Mouse (Mus musculus) myocyte (in vitro differentiated cells): ENCODE results near the gene Ccdc122. TPM values are rescaled to one million over a fixed set of nuclear protein-coding genes. Genes with fewer than 3 reads are reported as not detected.
"Not testable (repeated sequence)": the region's sequence is repeated elsewhere in the genome, so short reads cannot be mapped to it uniquely, and the experiment has no call there.

ENCODE experiments used
- H3K27me3 ChIP-seq: one replicate; pipeline ENCODE4 v1.6.1; 2011; ENCODE audit not compliant: control insufficient read depth, insufficient read depth, insufficient read length
- H3K36me3 ChIP-seq: one replicate; pipeline ENCODE4 v1.6.1; 2011; ENCODE audit not compliant: control insufficient read depth, insufficient read depth
- H3K4me2 ChIP-seq: one replicate; pipeline ENCODE4 v1.6.1; 2011; ENCODE audit warnings: low read depth, control low read depth
- H3K4me3 ChIP-seq: one replicate; pipeline ENCODE4 v1.5.1; 2011; ENCODE audit warnings: mild to moderate bottlenecking, control low read depth, moderate library complexity
- H3K79me2 ChIP-seq: one replicate; pipeline ENCODE4 v1.6.1; 2011; ENCODE audit not compliant: control insufficient read depth, insufficient read depth
- H3ac ChIP-seq: one replicate; pipeline ENCODE4 v1.6.1; 2011; ENCODE audit not compliant: control insufficient read depth, insufficient read length
- CEBPB ChIP-seq: IDR thresholded peaks from 2 replicates; pipeline ENCODE4 v1.6.1; 2011; ENCODE audit warnings: mild to moderate bottlenecking, moderate library complexity; ENCODE audit not compliant: poor library complexity, insufficient read depth, severe bottlenecking
- E2F4 ChIP-seq: IDR thresholded peaks from one replicate; pipeline ENCODE4 v1.6.1; 2011; ENCODE audit warnings: mild to moderate bottlenecking, control low read depth, moderate library complexity; ENCODE audit not compliant: insufficient read depth
- MAX ChIP-seq: IDR thresholded peaks from one replicate; pipeline ENCODE4 v1.6.1; 2011; ENCODE audit warnings: low read depth, mild to moderate bottlenecking, control low read depth
- MYOD1 ChIP-seq, 3 experiments: IDR thresholded peaks; one replicate each; pipeline ENCODE4 v1.6.1; 2011; ENCODE audit warnings: control low read depth in 2 of 3, low read depth in 2 of 3, mild to moderate bottlenecking in 2 of 3, moderate library complexity in 1 of 3; ENCODE audit not compliant: insufficient read length in 2 of 3, control insufficient read depth in 1 of 3
- MYOG ChIP-seq, 3 experiments: IDR thresholded peaks; one replicate each; pipeline ENCODE4 v1.6.1; 2011; ENCODE audit warnings: control low read depth in 2 of 3, low read depth in 2 of 3, mild to moderate bottlenecking in 2 of 3; ENCODE audit not compliant: insufficient read length in 2 of 3, control insufficient read depth in 1 of 3, insufficient read depth in 1 of 3
- POLR2A ChIP-seq: IDR thresholded peaks from one replicate; pipeline ENCODE4 v1.6.1; 2011; ENCODE audit warnings: low read depth, mild to moderate bottlenecking, control low read depth, moderate library complexity; ENCODE audit not compliant: insufficient read length
- POLR2AphosphoS2 ChIP-seq: IDR thresholded peaks from one replicate; pipeline ENCODE4 v1.6.1; 2011; ENCODE audit warnings: low read depth, control low read depth; ENCODE audit not compliant: insufficient read length
- REST ChIP-seq: IDR thresholded peaks from one replicate; pipeline ENCODE4 v1.6.1; 2011; ENCODE audit warnings: mild to moderate bottlenecking, control low read depth, moderate library complexity; ENCODE audit not compliant: insufficient read depth, insufficient read length
- SRF ChIP-seq: IDR thresholded peaks from one replicate; pipeline ENCODE4 v1.6.1; 2011; ENCODE audit warnings: low read depth; ENCODE audit not compliant: control insufficient read depth, insufficient read length
- TCF12 ChIP-seq: IDR thresholded peaks from one replicate; pipeline ENCODE4 v1.6.1; 2011; ENCODE audit warnings: mild to moderate bottlenecking, control low read depth; ENCODE audit not compliant: poor library complexity, insufficient read depth, severe bottlenecking
- TCF3 ChIP-seq: IDR thresholded peaks from one replicate; pipeline ENCODE4 v1.6.1; 2011; ENCODE audit warnings: low read depth, control low read depth; ENCODE audit not compliant: insufficient read length
- USF1 ChIP-seq: IDR thresholded peaks from one replicate; pipeline ENCODE4 v1.6.1; 2011; ENCODE audit warnings: low read depth, mild to moderate bottlenecking, control low read depth, moderate library complexity
- polyA plus RNA-seq: library from polyadenylated mRNA; unstranded; fragments of >200 nt; fragmentation: generic; extraction: Trizol; gene quantifications from one replicate; pipeline ENCODE4 v1.2.1, GENCODE M21; 2012; ENCODE audit warnings: missing spikeins

The Ccdc122 gene
- polyA plus RNA-seq, 1 experiment = 4.1 TPM

DNA sequence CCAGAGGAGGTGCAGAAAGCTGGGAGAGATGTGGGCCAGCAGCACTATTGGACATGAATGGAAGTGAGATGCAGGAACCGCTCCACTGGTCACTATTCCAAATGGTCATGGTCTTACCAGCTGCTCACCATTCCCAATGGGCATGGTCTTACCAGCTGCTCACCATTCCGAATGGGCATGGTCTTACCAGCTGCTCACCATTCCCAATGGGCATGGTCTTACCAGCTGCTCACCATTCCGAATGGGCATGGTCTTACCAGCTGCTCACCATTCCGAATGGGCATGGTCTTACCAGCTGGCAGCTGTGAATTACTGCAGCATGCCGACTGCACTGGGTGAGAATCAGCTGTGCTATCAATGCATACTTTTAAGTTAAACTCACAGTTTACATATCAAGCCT, 74.0 kb downstream of the Ccdc122 start:
- not testable (repeated sequence) for H3K27me3 ChIP-seq, H3K36me3 ChIP-seq, H3K79me2 ChIP-seq, H3K4me3 ChIP-seq, H3ac ChIP-seq, H3K4me2 ChIP-seq
- TF ChIP-seq TCF12 (peak; percentile 87), MYOD1 (IDR thresholded peaks at IDR 0.05; ENCODE audit: control insufficient read depth in 1 of 3, insufficient read length in 2 of 3, low read depth in 2 of 3) (peak in 2 of 3 experiments; percentile 89 to 90), MYOG (IDR thresholded peaks at IDR 0.05; ENCODE audit: control insufficient read depth in 1 of 3, insufficient read depth in 1 of 3, insufficient read length in 2 of 3, low read depth in 2 of 3) (peak; percentile 55 to 97 (median 96)), TCF3 (peak; percentile 89)

DNA sequence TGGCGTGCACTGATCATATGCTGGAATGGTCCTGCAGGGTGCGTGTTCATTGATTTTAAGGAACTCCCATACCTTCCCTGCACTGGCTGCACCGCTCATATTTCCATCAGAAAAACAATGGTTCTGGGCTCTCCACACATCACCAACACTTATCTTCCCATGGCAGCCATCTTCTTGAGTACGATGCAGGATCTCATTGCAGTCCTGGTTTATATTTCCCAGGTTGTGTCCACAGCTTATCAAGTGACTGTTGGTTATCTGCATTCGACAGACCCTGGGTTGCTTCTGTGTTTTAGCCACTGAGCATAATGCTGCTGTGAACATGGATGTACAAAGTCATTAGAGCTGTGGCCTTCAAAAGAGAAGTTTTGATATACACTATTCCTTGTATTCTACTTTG, 94.0 kb downstream of the Ccdc122 start:
- Histone ChIP-seq H3K27me3 (no peaks in the 10 kb centered on the region), H3K4me2 (no peak overlapping the region), H3K4me3 (no peak overlapping the region), H3K36me3 (no peaks in the 10 kb centered on the region), H3ac (no peak overlapping the region), H3K79me2 (no peaks in the 10 kb centered on the region)
- no peak for TF ChIP-seq POLR2AphosphoS2
- no peak for TF ChIP-seq MAX
- no peak for TF ChIP-seq CEBPB
- TF ChIP-seq TCF12 = no peak
- no peak for TF ChIP-seq POLR2A
- TF ChIP-seq MYOD1 (IDR thresholded peaks at IDR 0.05; ENCODE audit: control insufficient read depth in 1 of 3, insufficient read length in 2 of 3, low read depth in 2 of 3) = no peak
- TF ChIP-seq REST = no peak
- no peak for TF ChIP-seq SRF
- no peak for TF ChIP-seq TCF3
- TF ChIP-seq E2F4 = no peak
- no peak for TF ChIP-seq USF1
- no peak for TF ChIP-seq MYOG (IDR thresholded peaks at IDR 0.05; ENCODE audit: control insufficient read depth in 1 of 3, insufficient read depth in 1 of 3, insufficient read length in 2 of 3, low read depth in 2 of 3)

DNA sequence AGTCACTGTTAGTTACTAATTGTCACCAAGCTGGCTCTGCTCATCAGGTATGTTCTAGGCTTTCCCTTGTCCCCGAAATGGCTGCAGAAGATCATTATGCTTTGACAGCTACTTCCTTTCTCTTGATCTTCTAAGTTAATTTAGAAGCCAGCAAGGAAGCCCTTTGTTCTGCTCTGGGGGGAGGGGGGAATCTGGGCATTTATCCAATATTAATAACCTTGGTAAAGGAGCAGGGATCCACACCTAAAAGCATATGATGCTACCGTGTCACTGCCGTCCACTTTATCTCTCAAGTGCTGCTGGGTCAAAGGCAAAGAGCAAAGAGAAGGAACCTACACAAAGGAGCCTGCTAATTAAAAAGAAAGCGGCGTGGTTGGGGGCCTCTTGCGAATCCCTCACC, 100.4 kb downstream of the Ccdc122 start:
- no peaks in the 10 kb centered on the region for H3K36me3 ChIP-seq
- TF ChIP-seq MAX = no peak
- no peak for TF ChIP-seq MYOD1 (IDR thresholded peaks at IDR 0.05; ENCODE audit: control insufficient read depth in 1 of 3, insufficient read length in 2 of 3, low read depth in 2 of 3)
- no peak for TF ChIP-seq TCF12
- no peak for TF ChIP-seq CEBPB
- no peak for TF ChIP-seq POLR2A
- no peak for TF ChIP-seq USF1
- no peak for TF ChIP-seq E2F4
- no peak for TF ChIP-seq TCF3
- TF ChIP-seq SRF = no peak
- no peak for TF ChIP-seq MYOG (IDR thresholded peaks at IDR 0.05; ENCODE audit: control insufficient read depth in 1 of 3, insufficient read depth in 1 of 3, insufficient read length in 2 of 3, low read depth in 2 of 3)
- TF ChIP-seq POLR2AphosphoS2 = no peak
- no peak for TF ChIP-seq REST
- H3K4me2 ChIP-seq = no peak overlapping the region
- H3K4me3 ChIP-seq = no peak overlapping the region
- H3ac ChIP-seq = no peak overlapping the region
- no peaks in the 10 kb centered on the region for H3K27me3 ChIP-seq
- no peaks in the 10 kb centered on the region for H3K79me2 ChIP-seq

DNA sequence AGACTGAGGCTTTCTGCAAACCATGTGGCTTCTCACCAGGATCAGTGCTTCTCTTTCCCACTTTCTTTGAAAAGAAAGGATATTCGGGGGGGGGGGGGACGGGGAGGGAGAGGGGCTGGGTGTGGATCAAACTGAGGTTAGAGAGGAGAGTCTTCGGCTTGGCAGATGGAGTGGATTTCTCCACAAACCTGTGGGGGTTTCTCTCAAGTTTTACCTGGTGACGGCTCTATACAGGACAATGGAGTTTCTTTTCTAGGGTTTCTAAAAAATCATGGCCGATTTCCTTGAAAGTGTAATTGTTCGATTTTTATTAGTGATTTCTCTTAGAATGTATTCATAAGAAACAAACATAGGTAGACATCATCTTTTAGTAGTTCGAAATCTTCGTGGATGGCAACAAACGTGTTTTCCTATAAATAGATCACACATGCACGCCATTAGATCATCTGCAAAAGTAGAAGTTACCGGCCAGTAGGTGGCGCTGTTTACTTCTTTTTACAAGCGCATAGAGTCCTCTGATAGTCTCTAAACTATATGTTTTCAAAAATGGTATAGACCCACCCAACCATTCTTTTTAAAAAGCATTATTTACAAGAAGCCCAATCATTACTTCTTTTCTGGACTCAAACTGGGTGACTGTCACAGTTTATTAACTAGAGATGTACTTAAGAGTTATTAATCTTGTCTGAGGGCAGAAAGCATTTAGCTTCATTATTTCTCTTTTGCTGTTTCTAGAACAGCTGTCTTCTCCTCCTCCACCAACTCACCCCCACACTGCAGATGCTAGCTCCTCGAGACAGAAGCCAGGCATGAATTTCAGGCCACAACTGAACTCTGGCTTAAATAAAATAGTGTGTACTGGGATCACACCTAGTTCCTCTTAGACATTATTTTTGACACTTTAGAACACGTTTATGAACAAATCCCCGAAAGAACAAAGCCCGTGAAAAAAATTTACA, 105.0 kb downstream of the Ccdc122 start:
- H3K27me3 ChIP-seq = no peaks in the 10 kb centered on the region
- H3K79me2 ChIP-seq = no peaks in the 10 kb centered on the region
- no peak for TF ChIP-seq USF1
- TF ChIP-seq MYOD1 (IDR thresholded peaks at IDR 0.05; ENCODE audit: control insufficient read depth in 1 of 3, insufficient read length in 2 of 3, low read depth in 2 of 3) = peak in 1 of 3 experiments; percentile 31
- H3K36me3 ChIP-seq = no peaks in the 10 kb centered on the region
- H3K4me3 ChIP-seq = no peak overlapping the region
- H3ac ChIP-seq = no peak overlapping the region
- H3K4me2 ChIP-seq = peak overlapping the region; percentile 67

DNA sequence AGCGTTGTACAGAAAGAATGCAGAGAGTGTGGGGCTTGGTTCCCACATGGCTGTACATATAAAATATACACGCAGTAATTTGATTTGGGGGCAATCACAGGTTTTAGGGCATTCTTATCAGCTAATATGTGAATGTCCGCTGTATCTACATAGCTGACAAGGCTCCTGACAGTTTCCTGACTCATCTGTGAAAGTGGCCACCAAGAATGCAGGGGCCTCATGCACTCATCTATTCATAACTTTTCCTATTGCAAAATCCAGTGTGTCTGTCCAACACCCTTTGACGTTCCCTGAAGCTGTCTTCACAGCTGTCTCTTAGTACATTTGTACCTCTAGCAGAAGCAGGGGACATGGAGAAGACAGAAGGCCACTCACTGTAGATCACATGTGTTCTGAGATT, 108.5 kb downstream of the Ccdc122 start:
- Histone ChIP-seq H3K27me3 (no peaks in the 10 kb centered on the region), H3K36me3 (no peaks in the 10 kb centered on the region), H3K4me2 (no peak overlapping the region), H3K79me2 (no peaks in the 10 kb centered on the region), H3K4me3 (no peak overlapping the region), H3ac (no peak overlapping the region)
- TF ChIP-seq SRF (no peak), MYOG (IDR thresholded peaks at IDR 0.05; ENCODE audit: control insufficient read depth in 1 of 3, insufficient read depth in 1 of 3, insufficient read length in 2 of 3, low read depth in 2 of 3) (peak in 1 of 3 experiments; percentile 11), TCF3 (no peak), USF1 (no peak), TCF12 (no peak), POLR2A (no peak), REST (no peak), CEBPB (peak; percentile 67; the same call in 1 of the 2 replicates)
